Mouse (Mus musculus): ENCODE measurements at regions not wholly inside any gene's neighbourhood (a gene's known extent, or its start where the extent isn't known, plus 50 kb on each side); places are given as distances from the start of the nearest gene placed in this dataset.

GRCm38 (mm10) chr7:130050120-130050519 is 458.5 kb downstream of the Wdr11 start:
- TF ChIP-seq CTCF (IDR thresholded peaks at IDR 0.05; ENCODE audit: control insufficient read depth, insufficient read depth, insufficient read length) (no peak), MAX (IDR thresholded peaks at IDR 0.05) (no peak), USF1 (IDR thresholded peaks at IDR 0.05; ENCODE audit: low read depth) (no peak), FOSL1 (IDR thresholded peaks at IDR 0.05; ENCODE audit: insufficient read depth, low read length, poor library complexity, severe bottlenecking) (no peak), CEBPB (IDR thresholded peaks at IDR 0.05; ENCODE audit: low read depth) (no peak)

Data from C2C12 (cell line).